Mouse (Mus musculus) forebrain, embryonic 14.5 days (tissue): ENCODE results near the gene Syce3. TPM values are rescaled to one million over a fixed set of nuclear protein-coding genes. Genes with fewer than 3 reads are reported as not detected.

Source experiments
- ATAC-seq: fragments of 200-750 bp; cut with Nextera tagmentation; 2 replicates; pipeline ENCODE4 v1.8.0; 2017; ENCODE audit warnings: mild to moderate bottlenecking, moderate library complexity
- DNase-seq: peaks from one replicate; pipeline ENCODE4 v3.0.0-alpha.2; 2015; ENCODE audit warnings: low spot score
- H3K27ac ChIP-seq: fragments of 300-500 bp; sonication (generic); 2 replicates; pipeline ENCODE4 v1.5.1; 2014; ENCODE audit warnings: low read depth, mild to moderate bottlenecking, control low read depth, low read length, moderate library complexity
- H3K27me3 ChIP-seq: fragments of 300-500 bp; sonication (generic); replicated peaks from 2 replicates; pipeline ENCODE4 v1.6.1; 2014; ENCODE audit warnings: low read length, control low read depth, mixed read lengths; ENCODE audit not compliant: control insufficient read depth, insufficient read depth
- H3K36me3 ChIP-seq: fragments of 300-500 bp; sonication (generic); 2 replicates; pipeline ENCODE4 v1.6.1; 2014; ENCODE audit warnings: low read length, control low read depth; ENCODE audit not compliant: control insufficient read depth, insufficient read depth
- H3K4me1 ChIP-seq: fragments of 300-500 bp; sonication (generic); 2 replicates; pipeline ENCODE4 v1.6.1; 2014; ENCODE audit warnings: antibody characterized with exemption, low read length, control low read depth; ENCODE audit not compliant: control insufficient read depth, insufficient read depth
- H3K4me2 ChIP-seq: fragments of 300-500 bp; sonication (generic); 2 replicates; pipeline ENCODE4 v1.6.1; 2014; ENCODE audit warnings: mild to moderate bottlenecking, control low read depth, low read length
- H3K4me3 ChIP-seq: fragments of 300-500 bp; sonication (generic); 2 replicates; pipeline ENCODE4 v1.5.1; 2014; ENCODE audit warnings: low read depth, low read length, control low read depth
- H3K9ac ChIP-seq: fragments of 300-500 bp; sonication (generic); 2 replicates; pipeline ENCODE4 v1.6.1; 2014; ENCODE audit warnings: mild to moderate bottlenecking, low read length, control low read depth, moderate library complexity
- H3K9me3 ChIP-seq: fragments of 300-500 bp; sonication (generic); replicated peaks from 2 replicates; pipeline ENCODE4 v1.6.1; 2016; ENCODE audit warnings: low read length, control low read depth, mixed read lengths; ENCODE audit not compliant: control insufficient read depth
- WGBS: fragments of 180-500 bp; shearing (Covaris S2); extraction: QIAGEN DNeasy Blood & Tissue Kit; methylation state at CpG from one replicate; pipeline ENCODE4 v1.1.7; 2014; 5-methylcytosine and 5-hydroxymethylcytosine counted together
- polyA plus RNA-seq: library from polyadenylated mRNA; unstranded; fragments of >200 nt; fragmentation: Nextera tagmentation; extraction: Ambion mirVana; gene quantifications from 2 replicates; pipeline ENCODE4 v1.2.1, GENCODE M21; 2014

Syce3 gene
- polyA plus RNA-seq, 1 experiment from 2014 or later: not detected

DNA sequence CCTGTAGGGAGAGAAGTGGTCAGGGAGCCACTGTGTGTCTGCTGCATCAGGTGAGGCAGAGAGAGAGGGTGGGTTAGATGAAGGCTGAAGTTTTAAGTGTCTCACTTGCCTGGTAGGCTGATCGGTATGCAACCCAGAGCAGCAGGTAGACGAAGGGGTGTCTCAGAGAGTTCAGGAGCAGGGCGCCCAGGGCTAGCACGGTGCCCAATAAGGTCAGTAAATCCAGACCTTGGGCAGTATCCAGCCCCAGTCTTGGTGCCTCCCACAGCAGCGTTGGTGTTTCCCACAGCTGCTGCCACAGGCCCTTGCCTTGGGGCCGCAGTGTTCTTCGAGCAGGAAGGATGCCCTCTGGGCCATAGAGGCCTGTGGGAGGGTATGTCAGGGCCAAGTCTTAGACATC is 55.8 kb downstream of the Syce3 start:
- ATAC-seq (no peak), DNase-seq (no peak)
- peaks cover 48% of the 10 kb centered on the region for H3K36me3 ChIP-seq
- WGBS: 80% methylated on average over 7 of the region's 7 CpGs
- H3K4me2 ChIP-seq: peak overlapping the region; percentile 73
- H3K27me3 ChIP-seq: no peaks in the 10 kb centered on the region
- peak overlapping the region; percentile 83 for H3K9ac ChIP-seq
- peak overlapping the region; percentile 83 for H3K4me3 ChIP-seq
- peaks cover 14% of the 10 kb centered on the region for H3K4me1 ChIP-seq
- no peak overlapping the region for H3K27ac ChIP-seq
- no peaks in the 10 kb centered on the region for H3K9me3 ChIP-seq

DNA sequence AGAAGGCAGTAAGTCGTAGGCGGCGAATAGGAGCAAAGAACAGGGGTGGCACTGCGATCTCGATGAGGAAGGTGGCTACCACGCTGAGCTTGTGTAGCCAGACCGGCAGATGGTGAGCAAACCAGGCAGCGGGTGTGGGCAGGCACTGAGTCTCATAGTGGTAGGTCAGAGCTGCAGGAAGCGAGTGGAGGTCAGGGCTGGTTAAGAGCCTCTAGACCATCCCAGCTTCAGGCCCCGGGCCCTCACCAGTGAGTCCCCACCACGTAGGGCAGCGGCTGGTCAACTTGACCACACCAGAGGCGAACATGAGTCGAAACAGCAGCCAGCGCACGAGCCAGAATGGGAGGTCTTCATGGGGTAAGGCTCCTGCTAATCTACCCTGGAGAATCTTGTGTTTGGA is 56.5 kb downstream of the Syce3 start:
- Histone ChIP-seq H3K4me1 (peaks cover 14% of the 10 kb centered on the region), H3K9ac (no peak overlapping the region; the same call in 1 of the 2 replicates), H3K9me3 (no peaks in the 10 kb centered on the region), H3K36me3 (peaks cover 49% of the 10 kb centered on the region), H3K27ac (no peak overlapping the region), H3K4me2 (no peak overlapping the region), H3K4me3 (no peak overlapping the region), H3K27me3 (no peaks in the 10 kb centered on the region)
- ATAC-seq (no peak), DNase-seq (no peak)
- WGBS: 96% methylated on average over 16 of the region's 16 CpGs

DNA sequence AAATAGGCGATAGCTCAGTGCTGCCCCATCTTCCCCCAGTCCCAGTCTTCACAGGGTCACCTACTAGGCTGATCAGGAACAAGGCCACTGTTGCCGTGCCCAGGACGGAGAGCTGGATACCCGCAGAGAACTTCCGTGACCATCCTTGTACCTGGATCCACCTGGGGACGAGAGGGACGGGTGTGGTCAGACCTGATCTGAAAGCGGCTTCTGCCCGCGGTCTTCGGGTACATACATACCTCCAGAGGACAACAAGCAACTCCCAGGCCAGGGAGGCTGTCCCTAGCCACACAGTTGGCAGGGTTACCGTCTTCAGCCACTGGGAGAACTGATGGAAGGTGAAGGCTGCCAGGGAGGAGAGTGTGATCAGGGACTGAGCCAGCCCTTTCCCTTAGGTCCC is 57.5 kb downstream of the Syce3 start:
- ATAC-seq (no peak), DNase-seq (no peak)
- Histone ChIP-seq H3K4me1 (peaks cover 14% of the 10 kb centered on the region), H3K9ac (no peak overlapping the region), H3K4me2 (no peak overlapping the region), H3K4me3 (no peak overlapping the region), H3K27ac (no peak overlapping the region), H3K9me3 (no peaks in the 10 kb centered on the region), H3K27me3 (no peaks in the 10 kb centered on the region), H3K36me3 (peaks cover 46% of the 10 kb centered on the region)
- 97% methylated on average over 12 of the region's 12 CpGs for WGBS

- Histone ChIP-seq H3K27me3 (no peaks in the 10 kb centered on the region), H3K27ac (no peak overlapping the region), H3K4me2 (no peak overlapping the region), H3K36me3 (peaks cover 46% of the 10 kb centered on the region), H3K4me3 (no peak overlapping the region), H3K9ac (no peak overlapping the region), H3K4me1 (peaks cover 8% of the 10 kb centered on the region), H3K9me3 (no peaks in the 10 kb centered on the region)
- WGBS: 97% methylated on average over 14 of the region's 14 CpGs
- DNase-seq: no peak
- no peak for ATAC-seq
Measured at GRCm38 (mm10) chr15:89352054-89352453, 58.2 kb downstream of the Syce3 start.

- Histone ChIP-seq H3K4me3 (no peak overlapping the region), H3K4me2 (no peak overlapping the region), H3K4me1 (peaks cover 7% of the 10 kb centered on the region), H3K36me3 (peaks cover 46% of the 10 kb centered on the region), H3K9me3 (no peaks in the 10 kb centered on the region), H3K27ac (no peak overlapping the region), H3K9ac (no peak overlapping the region), H3K27me3 (no peaks in the 10 kb centered on the region)
- DNase-seq (no peak), ATAC-seq (no peak)
- WGBS: 92% methylated on average over 15 of the region's 15 CpGs
Measured at GRCm38 (mm10) chr15:89351302-89351701, 59.0 kb downstream of the Syce3 start.

DNA sequence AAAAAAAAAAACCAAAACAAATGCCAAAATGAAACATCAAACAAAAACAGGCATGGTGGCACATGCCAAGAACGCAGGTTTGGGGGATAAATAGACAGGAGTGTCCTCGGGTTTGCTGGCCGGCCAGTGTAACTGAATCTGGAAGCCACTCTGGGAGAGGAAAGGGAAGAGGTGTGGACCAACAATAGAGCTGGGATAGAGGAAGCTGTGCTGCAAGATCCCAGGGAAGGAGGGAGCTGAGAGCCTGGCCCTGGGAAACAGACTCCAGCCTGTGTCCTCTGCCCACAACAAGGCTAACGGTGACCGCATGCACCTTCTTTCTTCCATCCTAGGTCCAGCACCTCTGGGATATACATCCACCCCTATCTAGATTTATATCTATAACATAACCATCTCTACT is 59.9 kb downstream of the Syce3 start:
- H3K4me3 ChIP-seq: no peak overlapping the region
- H3K27ac ChIP-seq: no peak overlapping the region
- no peaks in the 10 kb centered on the region for H3K9me3 ChIP-seq
- H3K9ac ChIP-seq: no peak overlapping the region
- ATAC-seq (no peak), DNase-seq (no peak)
- no peaks in the 10 kb centered on the region for H3K27me3 ChIP-seq
- peaks cover 46% of the 10 kb centered on the region for H3K36me3 ChIP-seq
- 86% methylated on average over 5 of the region's 5 CpGs for WGBS
- peaks cover 7% of the 10 kb centered on the region for H3K4me1 ChIP-seq
- H3K4me2 ChIP-seq: no peak overlapping the region

GRCm38 (mm10) chr15:89343325-89343724 is 67.0 kb downstream of the Syce3 start:
- Histone ChIP-seq H3K36me3 (no peaks in the 10 kb centered on the region), H3K4me3 (no peak overlapping the region), H3K4me1 (no peaks in the 10 kb centered on the region), H3K4me2 (no peak overlapping the region), H3K27ac (no peak overlapping the region), H3K27me3 (no peaks in the 10 kb centered on the region), H3K9ac (no peak overlapping the region), H3K9me3 (no peaks in the 10 kb centered on the region)
- 84% methylated on average over 3 of the region's 3 CpGs for WGBS
- no peak for ATAC-seq
- no peak for DNase-seq

GRCm38 (mm10) chr15:89341678-89342077 is 68.6 kb downstream of the Syce3 start:
- Histone ChIP-seq H3K36me3 (no peaks in the 10 kb centered on the region), H3K27me3 (no peaks in the 10 kb centered on the region), H3K4me2 (no peak overlapping the region), H3K4me3 (no peak overlapping the region), H3K27ac (no peak overlapping the region), H3K9me3 (no peaks in the 10 kb centered on the region), H3K4me1 (no peaks in the 10 kb centered on the region), H3K9ac (no peak overlapping the region)
- DNase-seq (no peak), ATAC-seq (no peak)
- WGBS: 36% methylated on average over 1 of the region's 1 CpGs
